Mouse (Mus musculus) lung, embryonic 16.5 days (tissue): ENCODE data around the gene Ppp1r16b. TPM values are rescaled to one million over a fixed set of nuclear protein-coding genes. Genes with fewer than 3 reads are reported as not detected.
A peak's percentile ranks its signal among the peaks of the same experiment; 100 is the strongest.
"Not testable (repeated sequence)": the region's sequence is repeated elsewhere in the genome, so short reads cannot be mapped to it uniquely, and the experiment has no call there.

Source experiments
- ATAC-seq: fragments of 200-750 bp; cut with Nextera tagmentation; 2 replicates; pipeline ENCODE4 v1.8.0; 2017; ENCODE audit warnings: low read depth, mild to moderate bottlenecking, moderate library complexity
- H3K27ac ChIP-seq: fragments of 300-500 bp; sonication (generic); 2 replicates; pipeline ENCODE4 v1.5.1; 2014; ENCODE audit warnings: mild to moderate bottlenecking, control low read depth, low read length
- H3K27me3 ChIP-seq: fragments of 300-500 bp; sonication (generic); 2 replicates; pipeline ENCODE4 v1.6.1; 2014; ENCODE audit warnings: low read depth, low read length, mixed read lengths; ENCODE audit not compliant: control insufficient read depth, insufficient read depth
- H3K36me3 ChIP-seq: fragments of 300-500 bp; sonication (generic); 2 replicates; pipeline ENCODE4 v1.6.1; 2014; ENCODE audit warnings: low read length; ENCODE audit not compliant: control insufficient read depth, insufficient read depth
- H3K4me1 ChIP-seq: fragments of 300-500 bp; sonication (generic); replicated peaks from 2 replicates; pipeline ENCODE4 v1.6.1; 2014; ENCODE audit warnings: low read length, mixed read lengths; ENCODE audit not compliant: control insufficient read depth, insufficient read depth
- H3K4me2 ChIP-seq: fragments of 300-500 bp; sonication (generic); 2 replicates; pipeline ENCODE4 v1.6.1; 2014; ENCODE audit warnings: low read depth, low read length, control low read depth
- H3K4me3 ChIP-seq: fragments of 300-500 bp; sonication (generic); 2 replicates; pipeline ENCODE4 v1.5.1; 2014; ENCODE audit warnings: mild to moderate bottlenecking, low read length, control low read depth
- H3K9ac ChIP-seq: fragments of 300-500 bp; sonication (generic); 2 replicates; pipeline ENCODE4 v1.6.1; 2014; ENCODE audit warnings: low read length, control low read depth
- H3K9me3 ChIP-seq: fragments of 300-500 bp; sonication (generic); 2 replicates; pipeline ENCODE4 v1.6.1; 2016; ENCODE audit warnings: low read length; ENCODE audit not compliant: control insufficient read depth
- WGBS: fragments of 180-500 bp; shearing (Covaris S2); extraction: QIAGEN DNeasy Blood & Tissue Kit; methylation state at CpG from one replicate; pipeline ENCODE4 v1.1.7; 2014; 5-methylcytosine and 5-hydroxymethylcytosine counted together
- polyA plus RNA-seq: library from polyadenylated mRNA; unstranded; fragments of >200 nt; fragmentation: Nextera tagmentation; extraction: Ambion mirVana; gene quantifications from 2 replicates; pipeline ENCODE4 v1.2.1, GENCODE M21; 2015

The Ppp1r16b gene
- polyA plus RNA-seq, 1 experiment from 2014 or later = 22.5 TPM

DNA sequence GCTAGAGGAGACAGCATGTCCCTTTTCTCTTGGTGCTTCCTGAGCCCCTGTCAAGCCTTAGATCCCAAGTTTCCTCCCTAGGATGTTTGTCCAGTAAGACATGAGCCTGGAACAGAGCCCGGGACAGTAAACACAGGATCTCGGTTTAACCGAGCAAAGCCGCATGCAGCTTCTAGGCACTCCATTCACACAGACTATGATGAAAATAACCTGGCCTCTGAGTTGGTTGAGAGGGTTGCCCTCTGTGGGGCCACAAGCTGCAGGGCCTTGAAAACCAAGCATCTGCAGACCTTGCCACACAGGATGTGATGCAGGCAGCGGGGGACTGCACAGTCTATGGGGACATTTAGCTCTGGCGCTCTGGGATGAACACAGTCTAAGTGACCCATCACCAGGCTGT lies 68.7 kb downstream of the Ppp1r16b start:
- Histone ChIP-seq H3K4me3 (no peak overlapping the region), H3K36me3 (no peaks in the 10 kb centered on the region), H3K9ac (peak overlapping the region; percentile 28; the same call in 1 of the 2 replicates), H3K4me2 (no peak overlapping the region), H3K4me1 (peaks cover 16% of the 10 kb centered on the region), H3K9me3 (no peaks in the 10 kb centered on the region), H3K27ac (peak overlapping the region; percentile 80), H3K27me3 (no peaks in the 10 kb centered on the region)
- WGBS = 42% methylated on average over 6 of the region's 6 CpGs
- peak; percentile 63 for ATAC-seq

GRCm38 (mm10) chr2:158734500-158735152 lies 69.4 kb downstream of the Ppp1r16b start:
- WGBS = 53% methylated on average over 7 of the region's 7 CpGs
- Histone ChIP-seq H3K4me1 (peaks cover 16% of the 10 kb centered on the region), H3K36me3 (no peaks in the 10 kb centered on the region), H3K4me3 (no peak overlapping the region), H3K4me2 (no peak overlapping the region), H3K9ac (peak overlapping the region; percentile 28; the same call in 1 of the 2 replicates), H3K27ac (peak overlapping the region; percentile 80), H3K9me3 (no peaks in the 10 kb centered on the region), H3K27me3 (no peaks in the 10 kb centered on the region)
- ATAC-seq = peak; percentile 86

- Histone ChIP-seq H3K27me3 (no peaks in the 10 kb centered on the region), H3K4me2 (no peak overlapping the region), H3K27ac (no peak overlapping the region; the same call in 1 of the 2 replicates), H3K4me3 (no peak overlapping the region), H3K9ac (no peak overlapping the region), H3K36me3 (no peaks in the 10 kb centered on the region), H3K9me3 (no peaks in the 10 kb centered on the region), H3K4me1 (peaks cover 16% of the 10 kb centered on the region)
- WGBS = 83% methylated on average over 8 of the region's 8 CpGs
- no peak for ATAC-seq
These were observed 70.1 kb downstream of the Ppp1r16b start for GRCm38 (mm10) chr2:158735340-158735739.

- H3K27ac ChIP-seq, H3K4me2 ChIP-seq, H3K27me3 ChIP-seq, H3K36me3 ChIP-seq, H3K9ac ChIP-seq, H3K4me3 ChIP-seq, ATAC-seq, H3K9me3 ChIP-seq: not testable (repeated sequence)
- WGBS = 83% methylated on average over 4 of the region's 4 CpGs
- peaks cover 16% of the 10 kb centered on the region for H3K4me1 ChIP-seq
These were observed 71.0 kb downstream of the Ppp1r16b start for GRCm38 (mm10) chr2:158736247-158736646.

- no peak for ATAC-seq
- 83% methylated on average over 11 of the region's 11 CpGs for WGBS
- Histone ChIP-seq H3K9me3 (no peaks in the 10 kb centered on the region), H3K4me2 (no peak overlapping the region), H3K9ac (no peak overlapping the region), H3K4me3 (no peak overlapping the region), H3K27me3 (no peaks in the 10 kb centered on the region), H3K27ac (no peak overlapping the region), H3K36me3 (no peaks in the 10 kb centered on the region), H3K4me1 (peaks cover 12% of the 10 kb centered on the region)
These were observed 73.4 kb downstream of the Ppp1r16b start for GRCm38 (mm10) chr2:158738591-158738990.

GRCm38 (mm10) chr2:158739113-158739512 lies 73.9 kb downstream of the Ppp1r16b start:
- no peak overlapping the region for H3K27ac ChIP-seq
- ATAC-seq = no peak
- no peaks in the 10 kb centered on the region for H3K36me3 ChIP-seq
- no peaks in the 10 kb centered on the region for H3K27me3 ChIP-seq
- H3K4me2 ChIP-seq = no peak overlapping the region
- 78% methylated on average over 3 of the region's 3 CpGs for WGBS
- H3K9me3 ChIP-seq = no peaks in the 10 kb centered on the region
- H3K4me3 ChIP-seq = no peak overlapping the region
- H3K9ac ChIP-seq = no peak overlapping the region
- H3K4me1 ChIP-seq = peaks cover 7% of the 10 kb centered on the region

GRCm38 (mm10) chr2:158741011-158741501 lies 75.9 kb downstream of the Ppp1r16b start:
- H3K4me3 ChIP-seq = no peak overlapping the region
- H3K4me2 ChIP-seq = no peak overlapping the region
- no peaks in the 10 kb centered on the region for H3K4me1 ChIP-seq
- no peaks in the 10 kb centered on the region for H3K36me3 ChIP-seq
- H3K9me3 ChIP-seq = no peaks in the 10 kb centered on the region
- no peak overlapping the region for H3K9ac ChIP-seq
- no peak overlapping the region for H3K27ac ChIP-seq
- no peaks in the 10 kb centered on the region for H3K27me3 ChIP-seq
- 58% methylated on average over 9 of the region's 9 CpGs for WGBS
- no peak for ATAC-seq

DNA sequence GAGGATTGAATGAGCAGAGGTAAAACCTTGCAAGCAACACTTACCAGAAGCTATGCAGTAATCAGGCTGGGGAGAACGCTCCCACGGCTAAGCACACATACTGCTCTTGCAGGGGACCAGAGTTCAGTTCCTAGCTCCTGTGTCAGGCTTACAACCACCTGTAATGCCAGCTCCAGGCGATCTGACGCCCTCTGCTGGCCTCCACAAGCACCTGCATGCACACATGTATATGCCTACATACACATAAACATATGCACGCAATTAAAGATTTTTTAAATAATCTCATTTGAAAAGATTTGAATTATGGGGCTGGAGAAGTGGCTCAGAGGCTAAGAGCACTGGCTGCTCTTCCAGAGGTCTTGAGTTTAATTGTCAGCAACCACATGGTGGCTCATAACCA lies 77.2 kb downstream of the Ppp1r16b start:
- no peak overlapping the region for H3K4me3 ChIP-seq
- no peaks in the 10 kb centered on the region for H3K4me1 ChIP-seq
- WGBS = 72% methylated on average over 5 of the region's 5 CpGs
- no peaks in the 10 kb centered on the region for H3K9me3 ChIP-seq
- ATAC-seq = no peak
- no peak overlapping the region for H3K27ac ChIP-seq
- H3K27me3 ChIP-seq = no peaks in the 10 kb centered on the region
- no peak overlapping the region for H3K4me2 ChIP-seq
- H3K36me3 ChIP-seq = no peaks in the 10 kb centered on the region
- H3K9ac ChIP-seq = no peak overlapping the region

GRCm38 (mm10) chr2:158743518-158744141 lies 78.4 kb downstream of the Ppp1r16b start:
- H3K36me3 ChIP-seq = no peaks in the 10 kb centered on the region
- no peaks in the 10 kb centered on the region for H3K27me3 ChIP-seq
- no peak overlapping the region for H3K27ac ChIP-seq
- H3K9me3 ChIP-seq = no peaks in the 10 kb centered on the region
- no peak overlapping the region for H3K9ac ChIP-seq
- 85% methylated on average over 11 of the region's 11 CpGs for WGBS
- H3K4me2 ChIP-seq = no peak overlapping the region
- H3K4me1 ChIP-seq = no peaks in the 10 kb centered on the region
- H3K4me3 ChIP-seq = no peak overlapping the region
- no peak for ATAC-seq
